Mouse (Mus musculus): ENCODE data around the gene Gm49361. TPM values are rescaled to one million over a fixed set of nuclear protein-coding genes. Genes with fewer than 3 reads are reported as not detected.
A peak's percentile ranks its signal among the peaks of the same experiment; 100 is the strongest.

Gene Gm49361
- polyA plus RNA-seq, 1 experiment from 2014 or later = not detected

- H3K27ac ChIP-seq (ENCODE audit: low read length) = peak overlapping the region; percentile 25
- WGBS = 43% methylated on average over 12 of the region's 12 CpGs
- peaks cover 5% of the 10 kb centered on the region for H3K4me1 ChIP-seq (ENCODE audit: control insufficient read depth, insufficient read depth, low read length)
- H3K27me3 ChIP-seq (ENCODE audit: control insufficient read depth, insufficient read depth, low read depth, low read length) = no peaks in the 10 kb centered on the region
- H3K9ac ChIP-seq (ENCODE audit: low read depth, low read length) = no peak overlapping the region
- H3K4me2 ChIP-seq (ENCODE audit: low read length) = no peak overlapping the region
- no peak overlapping the region for H3K4me3 ChIP-seq (ENCODE audit: low read depth, low read length)
- H3K36me3 ChIP-seq (ENCODE audit: control insufficient read depth, insufficient read depth, low read length) = peaks cover 7% of the 10 kb centered on the region
- no peaks in the 10 kb centered on the region for H3K9me3 ChIP-seq (replicated peaks; ENCODE audit: control insufficient read depth, low read length, poor library complexity, severe bottlenecking)
- ATAC-seq = peak; percentile 49; the same call in 1 of the 2 replicates
Observed at GRCm38 (mm10) chr14:57701915-57702477, 43.9 kb downstream of the Gm49361 start.

DNA sequence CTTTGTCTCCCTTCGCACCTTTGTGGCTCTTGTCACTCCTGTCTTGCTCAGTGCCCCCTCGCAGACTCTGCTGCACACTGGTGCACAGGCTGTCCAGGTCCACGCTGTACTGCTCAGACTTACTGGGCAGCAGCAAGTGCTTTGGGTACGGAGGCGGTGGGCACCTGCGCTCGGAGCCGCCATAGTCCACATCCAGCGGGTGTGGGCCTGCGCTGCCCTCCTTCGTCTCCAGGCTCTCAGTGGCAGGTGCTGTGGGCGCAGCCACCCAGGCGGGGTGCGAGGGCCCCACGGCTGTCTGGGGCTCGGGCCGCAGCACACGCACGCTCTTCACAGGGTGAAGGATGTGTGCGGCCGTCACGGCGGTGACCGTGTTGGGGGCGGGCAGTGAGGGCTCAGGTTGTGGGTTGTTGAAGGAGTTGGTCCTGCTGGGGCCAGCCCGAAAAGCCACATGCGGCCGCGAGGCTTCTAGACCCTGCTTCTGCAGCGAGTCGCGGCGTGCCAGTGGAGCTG, 46.4 kb downstream of the Gm49361 start:
- peaks cover 11% of the 10 kb centered on the region for H3K36me3 ChIP-seq (ENCODE audit: control insufficient read depth, insufficient read depth, low read length)
- ATAC-seq = no peak
- WGBS = 98% methylated on average over 33 of the region's 33 CpGs
- no peak overlapping the region for H3K4me2 ChIP-seq (ENCODE audit: low read length)
- H3K4me3 ChIP-seq (ENCODE audit: low read depth, low read length) = no peak overlapping the region
- H3K4me1 ChIP-seq (ENCODE audit: control insufficient read depth, insufficient read depth, low read length) = no peaks in the 10 kb centered on the region
- H3K9me3 ChIP-seq (replicated peaks; ENCODE audit: control insufficient read depth, low read length, poor library complexity, severe bottlenecking) = no peaks in the 10 kb centered on the region
- H3K27me3 ChIP-seq (ENCODE audit: control insufficient read depth, insufficient read depth, low read depth, low read length) = no peaks in the 10 kb centered on the region
- H3K27ac ChIP-seq (ENCODE audit: low read length) = no peak overlapping the region
- no peak overlapping the region for H3K9ac ChIP-seq (ENCODE audit: low read depth, low read length)

GRCm38 (mm10) chr14:57699016-57699415, 46.9 kb downstream of the Gm49361 start:
- no peak overlapping the region for H3K4me3 ChIP-seq (ENCODE audit: low read depth, low read length)
- 92% methylated on average over 10 of the region's 10 CpGs for WGBS
- H3K4me1 ChIP-seq (ENCODE audit: control insufficient read depth, insufficient read depth, low read length) = no peaks in the 10 kb centered on the region
- H3K9ac ChIP-seq (ENCODE audit: low read depth, low read length) = no peak overlapping the region
- H3K27me3 ChIP-seq (ENCODE audit: control insufficient read depth, insufficient read depth, low read depth, low read length) = no peaks in the 10 kb centered on the region
- no peak overlapping the region for H3K27ac ChIP-seq (ENCODE audit: low read length)
- ATAC-seq = no peak
- no peak overlapping the region for H3K4me2 ChIP-seq (ENCODE audit: low read length)
- H3K9me3 ChIP-seq (replicated peaks; ENCODE audit: control insufficient read depth, low read length, poor library complexity, severe bottlenecking) = no peaks in the 10 kb centered on the region
- H3K36me3 ChIP-seq (ENCODE audit: control insufficient read depth, insufficient read depth, low read length) = peaks cover 11% of the 10 kb centered on the region

GRCm38 (mm10) chr14:57696066-57696465, 49.8 kb downstream of the Gm49361 start:
- no peak overlapping the region for H3K9ac ChIP-seq (ENCODE audit: low read depth, low read length)
- no peak overlapping the region for H3K27ac ChIP-seq (ENCODE audit: low read length)
- 94% methylated on average over 15 of the region's 15 CpGs for WGBS
- no peak overlapping the region for H3K4me3 ChIP-seq (ENCODE audit: low read depth, low read length)
- H3K27me3 ChIP-seq (ENCODE audit: control insufficient read depth, insufficient read depth, low read depth, low read length) = no peaks in the 10 kb centered on the region
- no peaks in the 10 kb centered on the region for H3K4me1 ChIP-seq (ENCODE audit: control insufficient read depth, insufficient read depth, low read length)
- H3K4me2 ChIP-seq (ENCODE audit: low read length) = no peak overlapping the region
- peaks cover 11% of the 10 kb centered on the region for H3K36me3 ChIP-seq (ENCODE audit: control insufficient read depth, insufficient read depth, low read length)
- H3K9me3 ChIP-seq (replicated peaks; ENCODE audit: control insufficient read depth, low read length, poor library complexity, severe bottlenecking) = no peaks in the 10 kb centered on the region
- ATAC-seq = no peak

- no peak overlapping the region for H3K9ac ChIP-seq (ENCODE audit: low read depth, low read length)
- H3K27ac ChIP-seq (ENCODE audit: low read length) = no peak overlapping the region
- no peak overlapping the region for H3K4me3 ChIP-seq (ENCODE audit: low read depth, low read length)
- no peaks in the 10 kb centered on the region for H3K27me3 ChIP-seq (ENCODE audit: control insufficient read depth, insufficient read depth, low read depth, low read length)
- ATAC-seq = no peak
- no peaks in the 10 kb centered on the region for H3K4me1 ChIP-seq (ENCODE audit: control insufficient read depth, insufficient read depth, low read length)
- no peaks in the 10 kb centered on the region for H3K9me3 ChIP-seq (replicated peaks; ENCODE audit: control insufficient read depth, low read length, poor library complexity, severe bottlenecking)
- H3K4me2 ChIP-seq (ENCODE audit: low read length) = no peak overlapping the region
- 84% methylated on average over 8 of the region's 8 CpGs for WGBS
- H3K36me3 ChIP-seq (ENCODE audit: control insufficient read depth, insufficient read depth, low read length) = peaks cover 11% of the 10 kb centered on the region
Observed at GRCm38 (mm10) chr14:57695550-57695949, 50.4 kb downstream of the Gm49361 start.

- Histone ChIP-seq H3K9me3 (replicated peaks; ENCODE audit: control insufficient read depth, low read length, poor library complexity, severe bottlenecking) (no peaks in the 10 kb centered on the region), H3K4me2 (ENCODE audit: low read length) (no peak overlapping the region), H3K27ac (ENCODE audit: low read length) (no peak overlapping the region), H3K36me3 (ENCODE audit: control insufficient read depth, insufficient read depth, low read length) (peaks cover 8% of the 10 kb centered on the region; the same call in 1 of the 2 replicates), H3K27me3 (ENCODE audit: control insufficient read depth, insufficient read depth, low read depth, low read length) (no peaks in the 10 kb centered on the region), H3K9ac (ENCODE audit: low read depth, low read length) (no peak overlapping the region), H3K4me3 (ENCODE audit: low read depth, low read length) (no peak overlapping the region), H3K4me1 (ENCODE audit: control insufficient read depth, insufficient read depth, low read length) (no peaks in the 10 kb centered on the region)
- no peak for ATAC-seq
- 87% methylated on average over 16 of the region's 16 CpGs for WGBS
Observed at GRCm38 (mm10) chr14:57694246-57694645, 51.7 kb downstream of the Gm49361 start.

DNA sequence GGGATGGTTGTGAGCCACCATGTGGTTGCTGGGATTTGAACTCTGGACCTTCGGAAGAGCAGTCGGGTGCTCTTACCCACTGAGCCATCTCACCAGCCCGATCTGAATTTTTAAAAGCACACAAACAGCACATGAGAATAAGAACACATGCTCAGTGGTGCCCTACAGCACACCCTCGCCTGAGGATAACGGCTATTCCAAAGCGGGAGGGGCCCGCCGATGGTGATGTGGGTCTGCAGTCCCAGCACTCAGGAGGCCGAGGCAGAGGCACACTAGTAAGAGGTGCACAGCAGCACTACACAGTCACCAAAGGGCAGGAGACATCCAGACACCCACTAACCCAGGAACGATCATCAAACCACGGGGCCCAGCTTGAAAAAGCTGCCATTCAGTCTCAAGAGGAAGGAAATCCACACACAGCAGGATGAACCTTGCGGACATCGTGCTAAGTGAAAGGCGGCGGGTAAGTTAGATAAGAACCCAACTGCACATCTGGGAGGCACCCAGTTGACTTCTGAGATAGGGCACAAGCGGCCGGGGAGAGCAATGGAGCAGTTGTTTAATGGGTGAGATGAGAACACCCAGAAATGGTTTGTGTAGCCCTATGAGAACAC, 53.3 kb downstream of the Gm49361 start:
- no peak overlapping the region for H3K9ac ChIP-seq (ENCODE audit: low read depth, low read length)
- no peak overlapping the region for H3K27ac ChIP-seq (ENCODE audit: low read length)
- ATAC-seq = no peak
- 94% methylated on average over 17 of the region's 17 CpGs for WGBS
- no peaks in the 10 kb centered on the region for H3K9me3 ChIP-seq (replicated peaks; ENCODE audit: control insufficient read depth, low read length, poor library complexity, severe bottlenecking)
- no peak overlapping the region for H3K4me3 ChIP-seq (ENCODE audit: low read depth, low read length)
- H3K4me1 ChIP-seq (ENCODE audit: control insufficient read depth, insufficient read depth, low read length) = no peaks in the 10 kb centered on the region
- no peak overlapping the region for H3K4me2 ChIP-seq (ENCODE audit: low read length)
- H3K36me3 ChIP-seq (ENCODE audit: control insufficient read depth, insufficient read depth, low read length) = 0 out of 2 replicates have a peak, but pooled peaks cover 7% of the 10 kb centered on the region
- no peaks in the 10 kb centered on the region for H3K27me3 ChIP-seq (ENCODE audit: control insufficient read depth, insufficient read depth, low read depth, low read length)

DNA sequence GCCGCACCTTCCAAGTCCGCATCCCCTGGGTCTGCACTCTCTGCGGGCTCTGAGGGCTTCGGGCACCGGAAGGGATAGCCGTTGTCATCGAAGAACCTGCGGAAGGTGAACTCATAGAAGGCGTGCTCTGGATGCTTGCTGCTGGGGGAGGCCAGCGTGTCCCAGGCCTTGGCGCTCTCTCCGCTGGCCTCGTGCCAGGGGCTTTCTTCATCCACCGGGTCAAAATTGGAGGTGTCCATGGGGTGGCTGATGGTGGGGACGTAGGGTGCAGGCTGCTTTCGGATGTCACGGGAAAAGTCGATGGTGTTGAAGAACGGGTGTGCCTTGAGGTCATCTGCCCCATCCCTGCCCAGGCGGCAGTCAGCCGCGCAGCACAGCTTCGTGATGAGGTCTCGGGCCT, 54.6 kb downstream of the Gm49361 start:
- ATAC-seq = no peak
- Histone ChIP-seq H3K9me3 (replicated peaks; ENCODE audit: control insufficient read depth, low read length, poor library complexity, severe bottlenecking) (no peaks in the 10 kb centered on the region), H3K27ac (ENCODE audit: low read length) (no peak overlapping the region), H3K4me3 (ENCODE audit: low read depth, low read length) (no peak overlapping the region), H3K36me3 (ENCODE audit: control insufficient read depth, insufficient read depth, low read length) (0 out of 2 replicates have a peak, but pooled peaks cover 2% of the 10 kb centered on the region), H3K4me2 (ENCODE audit: low read length) (no peak overlapping the region), H3K27me3 (ENCODE audit: control insufficient read depth, insufficient read depth, low read depth, low read length) (no peaks in the 10 kb centered on the region), H3K9ac (ENCODE audit: low read depth, low read length) (no peak overlapping the region), H3K4me1 (ENCODE audit: control insufficient read depth, insufficient read depth, low read length) (no peaks in the 10 kb centered on the region)
- 95% methylated on average over 24 of the region's 24 CpGs for WGBS

GRCm38 (mm10) chr14:57690681-57691080, 55.2 kb downstream of the Gm49361 start:
- Histone ChIP-seq H3K27ac (ENCODE audit: low read length) (no peak overlapping the region), H3K9ac (ENCODE audit: low read depth, low read length) (no peak overlapping the region), H3K4me2 (ENCODE audit: low read length) (no peak overlapping the region), H3K9me3 (replicated peaks; ENCODE audit: control insufficient read depth, low read length, poor library complexity, severe bottlenecking) (no peaks in the 10 kb centered on the region), H3K36me3 (ENCODE audit: control insufficient read depth, insufficient read depth, low read length) (no peaks in the 10 kb centered on the region), H3K4me3 (ENCODE audit: low read depth, low read length) (no peak overlapping the region), H3K4me1 (ENCODE audit: control insufficient read depth, insufficient read depth, low read length) (no peaks in the 10 kb centered on the region), H3K27me3 (ENCODE audit: control insufficient read depth, insufficient read depth, low read depth, low read length) (no peaks in the 10 kb centered on the region)
- 93% methylated on average over 8 of the region's 8 CpGs for WGBS
- ATAC-seq = no peak

Data from midbrain, embryonic 16.5 days (tissue).